Mouse (Mus musculus) lung, embryonic 14.5 days (tissue): ENCODE results near the gene Crym. TPM values are rescaled to one million over a fixed set of nuclear protein-coding genes. Genes with fewer than 3 reads are reported as not detected.

Experiments used
- ATAC-seq: fragments of 200-750 bp; cut with Nextera tagmentation; 2 replicates; pipeline ENCODE4 v1.8.0; 2017; ENCODE audit warnings: mild to moderate bottlenecking, moderate TSS enrichment, moderate library complexity; ENCODE audit not compliant: insufficient read depth
- DNase-seq: peaks from one replicate; pipeline ENCODE4 v3.0.0-alpha.2; 2015
- H3K27ac ChIP-seq: fragments of 300-500 bp; sonication (generic); 2 replicates; pipeline ENCODE4 v1.5.1; 2014; ENCODE audit warnings: low read depth, mild to moderate bottlenecking, moderate library complexity
- H3K27me3 ChIP-seq: fragments of 300-500 bp; sonication (generic); 2 replicates; pipeline ENCODE4 v1.6.1; 2014; ENCODE audit warnings: low read length, control low read depth; ENCODE audit not compliant: insufficient read depth
- H3K36me3 ChIP-seq: fragments of 300-500 bp; sonication (generic); 2 replicates; pipeline ENCODE4 v1.6.1; 2014; ENCODE audit warnings: control low read depth; ENCODE audit not compliant: insufficient read depth
- H3K4me1 ChIP-seq: fragments of 300-500 bp; sonication (generic); 2 replicates; pipeline ENCODE4 v1.6.1; 2014; ENCODE audit warnings: antibody characterized with exemption, control low read depth; ENCODE audit not compliant: insufficient read depth
- H3K4me2 ChIP-seq: fragments of 300-500 bp; sonication (generic); 2 replicates; pipeline ENCODE4 v1.6.1; 2014; ENCODE audit warnings: mild to moderate bottlenecking
- H3K4me3 ChIP-seq: fragments of 300-500 bp; sonication (generic); 2 replicates; pipeline ENCODE4 v1.5.1; 2014; ENCODE audit warnings: low read depth, low read length
- H3K9ac ChIP-seq: fragments of 300-500 bp; sonication (generic); 2 replicates; pipeline ENCODE4 v1.6.1; 2014
- H3K9me3 ChIP-seq: fragments of 300-500 bp; sonication (generic); 2 replicates; pipeline ENCODE4 v1.6.1; 2016; ENCODE audit warnings: low read depth, low read length, control low read depth
- CTCF ChIP-seq: IDR thresholded peaks from 2 replicates; pipeline ENCODE4 v1.5.1; 2016; ENCODE audit warnings: antibody characterized with exemption, low read depth
- WGBS: fragments of 180-500 bp; shearing (Covaris S2); extraction: QIAGEN DNeasy Blood & Tissue Kit; methylation state at CpG from one replicate; pipeline ENCODE4 v1.1.7; 2014; 5-methylcytosine and 5-hydroxymethylcytosine counted together
- polyA plus RNA-seq: library from polyadenylated mRNA; unstranded; fragments of >200 nt; fragmentation: Nextera tagmentation; extraction: Ambion mirVana; gene quantifications from 2 replicates; pipeline ENCODE4 v1.2.1, GENCODE M21; 2014

Crym gene
- 3.4 and 4.4 TPM in 2 replicates for polyA plus RNA-seq

GRCm38 (mm10) chr7:120201771-120202170, at the start of gene Crym:
TSS of gene Crym (minus strand) at chr7:120202111.
- Histone ChIP-seq H3K9ac (no peak within 1 kb of the TSS), H3K27me3 (peaks cover 24% of the 10 kb centered on the region), H3K4me1 (no peaks in the 10 kb centered on the region), H3K36me3 (no peaks in the 10 kb centered on the region), H3K27ac (no peak within 1 kb of the TSS), H3K4me3 (peak within 1 kb of the TSS; percentile 8), H3K4me2 (peak within 1 kb of the TSS; percentile 53), H3K9me3 (no peaks in the 10 kb centered on the region)
- 3% methylated on average over 26 of the region's 26 CpGs for WGBS
- TF ChIP-seq CTCF, result no peak
- DNase-seq (no peak), ATAC-seq (no peak)

GRCm38 (mm10) chr7:120241092-120241491, 39.2 kb upstream of the Crym start:
- DNase-seq, result peak; percentile 15
- no peak overlapping the region for H3K4me3 ChIP-seq

GRCm38 (mm10) chr7:120228541-120228940, 26.6 kb upstream of the Crym start:
- H3K4me3 ChIP-seq, result no peak overlapping the region
- H3K4me2 ChIP-seq, result no peak overlapping the region
- H3K27ac ChIP-seq, result no peak overlapping the region
- no peaks in the 10 kb centered on the region for H3K4me1 ChIP-seq
- no peaks in the 10 kb centered on the region for H3K27me3 ChIP-seq
- no peaks in the 10 kb centered on the region for H3K36me3 ChIP-seq
- ATAC-seq (no peak), DNase-seq (no peak)
- H3K9me3 ChIP-seq, result no peaks in the 10 kb centered on the region
- H3K9ac ChIP-seq, result no peak overlapping the region
- TF ChIP-seq CTCF, result no peak

More at GRCm38 (mm10) chr7:120241092-120241491, 39.2 kb upstream of the Crym start:
- no peaks in the 10 kb centered on the region for H3K9me3 ChIP-seq
- H3K27ac ChIP-seq, result no peak overlapping the region
- H3K36me3 ChIP-seq, result no peaks in the 10 kb centered on the region
- H3K27me3 ChIP-seq, result no peaks in the 10 kb centered on the region
- H3K4me2 ChIP-seq, result no peak overlapping the region
- peak; percentile 60 for TF ChIP-seq CTCF
- H3K4me1 ChIP-seq, result no peaks in the 10 kb centered on the region
- no peak overlapping the region for H3K9ac ChIP-seq
- ATAC-seq, result no peak

- H3K4me2 ChIP-seq, result no peak overlapping the region
- no peaks in the 10 kb centered on the region for H3K9me3 ChIP-seq
- H3K4me1 ChIP-seq, result no peaks in the 10 kb centered on the region
- DNase-seq, result peak; percentile 59
- H3K36me3 ChIP-seq, result no peaks in the 10 kb centered on the region
- WGBS, result 35% methylated on average over 9 of the region's 9 CpGs
- TF ChIP-seq CTCF, result no peak
- peaks cover 12% of the 10 kb centered on the region for H3K27me3 ChIP-seq
- no peak overlapping the region for H3K27ac ChIP-seq
- no peak overlapping the region for H3K4me3 ChIP-seq
- H3K9ac ChIP-seq, result no peak overlapping the region
- ATAC-seq, result peak; percentile 30; the same call in 1 of the 2 replicates
Observed at GRCm38 (mm10) chr7:120205989-120206388, 4.1 kb upstream of the Crym start.

GRCm38 (mm10) chr7:120203789-120204188, 1.9 kb upstream of the Crym start, which contains the start of gene Abca14:
TSS of gene Abca14 (plus strand) at chr7:120203961.
- Histone ChIP-seq H3K9me3 (no peaks in the 10 kb centered on the region), H3K27me3 (peaks cover 24% of the 10 kb centered on the region), H3K9ac (no peak within 1 kb of the TSS), H3K4me3 (no peak within 1 kb of the TSS), H3K4me2 (no peak within 1 kb of the TSS), H3K4me1 (no peaks in the 10 kb centered on the region), H3K27ac (no peak within 1 kb of the TSS), H3K36me3 (no peaks in the 10 kb centered on the region)
- WGBS, result 4% methylated on average over 26 of the region's 26 CpGs
- TF ChIP-seq CTCF, result peak; percentile 100
- peak; percentile 89 for ATAC-seq
- DNase-seq, result peak; percentile 88

GRCm38 (mm10) chr7:120201231-120201744, 623 bp downstream of the Crym start:
- peak; percentile 55 for DNase-seq
- Histone ChIP-seq H3K27me3 (peaks cover 24% of the 10 kb centered on the region), H3K9me3 (no peaks in the 10 kb centered on the region), H3K4me1 (no peaks in the 10 kb centered on the region), H3K4me3 (peak overlapping the region; percentile 8), H3K36me3 (no peaks in the 10 kb centered on the region), H3K27ac (no peak overlapping the region), H3K4me2 (peak overlapping the region; percentile 53), H3K9ac (no peak overlapping the region)
- ATAC-seq, result no peak
- WGBS, result 4% methylated on average over 14 of the region's 14 CpGs
- TF ChIP-seq CTCF, result no peak

- H3K4me3 ChIP-seq, result no peak overlapping the region
- no peak overlapping the region for H3K9ac ChIP-seq
- no peaks in the 10 kb centered on the region for H3K4me1 ChIP-seq
- H3K36me3 ChIP-seq, result no peaks in the 10 kb centered on the region
- no peak overlapping the region for H3K4me2 ChIP-seq
- H3K9me3 ChIP-seq, result no peaks in the 10 kb centered on the region
- TF ChIP-seq CTCF, result no peak
- H3K27ac ChIP-seq, result no peak overlapping the region
- 77% methylated on average over 4 of the region's 4 CpGs for WGBS
- H3K27me3 ChIP-seq, result peaks cover 4% of the 10 kb centered on the region
- DNase-seq (no peak), ATAC-seq (no peak)
Observed at GRCm38 (mm10) chr7:120195207-120195606, 6.7 kb downstream of the Crym start.
